Mouse (Mus musculus): ENCODE results near the gene Rdh8. TPM values are rescaled to one million over a fixed set of nuclear protein-coding genes. Genes with fewer than 3 reads are reported as not detected.

The Rdh8 gene
- not detected in 2 replicates for polyA plus RNA-seq (2015; fragmentation: Nextera tagmentation; extraction: Ambion mirVana)

DNA sequence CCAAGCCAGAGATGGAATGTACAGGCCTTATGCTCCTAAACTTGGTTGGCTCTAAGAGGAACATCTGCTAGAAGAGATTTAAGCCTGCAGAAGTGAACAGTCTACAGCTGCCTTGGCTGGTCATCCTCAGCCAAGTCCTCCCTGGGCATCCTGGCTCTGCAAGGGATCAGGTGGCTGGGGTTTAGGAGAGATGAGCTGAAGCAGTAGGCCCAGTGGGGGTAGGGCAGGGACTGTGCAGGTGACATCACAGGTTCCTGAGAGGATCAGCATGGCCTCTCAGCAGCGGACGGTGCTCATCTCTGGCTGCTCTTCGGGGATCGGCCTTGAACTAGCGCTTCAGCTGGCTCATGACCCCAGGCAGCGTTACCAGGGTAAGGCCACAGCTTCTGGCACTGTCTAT, at the start of gene Rdh8:
TSS of gene Rdh8 (plus strand) at position 268 of the 400 bp plus-strand sequence.
- no peak within 1 kb of the TSS for H3K4me2 ChIP-seq (replicated peaks)
- peaks cover 9% of the 10 kb centered on the region for H3K4me1 ChIP-seq
- no peak within 1 kb of the TSS for H3K27ac ChIP-seq (replicated peaks)
- WGBS, result 75% methylated on average over 6 of the region's 6 CpGs
- no peak within 1 kb of the TSS for H3K9ac ChIP-seq
- no peak for ATAC-seq (ENCODE audit: insufficient number of reproducible peaks, low FRiP score, low TSS enrichment, low read depth)
- no peaks in the 10 kb centered on the region for H3K9me3 ChIP-seq (replicated peaks)
- H3K27me3 ChIP-seq, result peaks cover 7% of the 10 kb centered on the region
- H3K4me3 ChIP-seq (replicated peaks), result no peak within 1 kb of the TSS
- H3K36me3 ChIP-seq, result no peaks in the 10 kb centered on the region

DNA sequence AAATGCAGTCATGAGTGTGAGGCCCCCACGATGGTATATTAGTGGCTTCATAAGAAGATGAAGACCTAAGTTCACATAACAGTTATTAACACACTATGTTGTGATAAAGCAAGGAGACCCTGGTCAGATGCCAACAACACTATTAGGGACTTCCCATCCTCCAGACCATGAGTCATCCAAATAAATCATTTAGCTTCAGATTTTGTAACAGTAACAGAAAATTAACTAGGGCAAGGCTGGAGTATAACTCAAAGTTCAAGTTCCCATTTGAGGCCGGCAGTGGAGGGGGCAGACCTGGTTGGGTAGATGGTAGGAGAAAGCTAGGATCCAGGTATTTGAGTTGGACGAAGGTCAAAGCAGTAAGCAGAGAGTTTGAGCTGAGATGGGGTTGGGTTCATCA, 37.0 kb upstream of the Rdh8 start:
- Histone ChIP-seq H3K9me3 (replicated peaks) (no peaks in the 10 kb centered on the region), H3K4me1 (no peaks in the 10 kb centered on the region), H3K9ac (no peak overlapping the region), H3K4me2 (replicated peaks) (no peak overlapping the region), H3K4me3 (replicated peaks) (no peak overlapping the region), H3K36me3 (no peaks in the 10 kb centered on the region), H3K27ac (replicated peaks) (no peak overlapping the region), H3K27me3 (no peaks in the 10 kb centered on the region)
- no peak for ATAC-seq (ENCODE audit: insufficient number of reproducible peaks, low FRiP score, low TSS enrichment, low read depth)
- 80% methylated on average over 3 of the region's 3 CpGs for WGBS

DNA sequence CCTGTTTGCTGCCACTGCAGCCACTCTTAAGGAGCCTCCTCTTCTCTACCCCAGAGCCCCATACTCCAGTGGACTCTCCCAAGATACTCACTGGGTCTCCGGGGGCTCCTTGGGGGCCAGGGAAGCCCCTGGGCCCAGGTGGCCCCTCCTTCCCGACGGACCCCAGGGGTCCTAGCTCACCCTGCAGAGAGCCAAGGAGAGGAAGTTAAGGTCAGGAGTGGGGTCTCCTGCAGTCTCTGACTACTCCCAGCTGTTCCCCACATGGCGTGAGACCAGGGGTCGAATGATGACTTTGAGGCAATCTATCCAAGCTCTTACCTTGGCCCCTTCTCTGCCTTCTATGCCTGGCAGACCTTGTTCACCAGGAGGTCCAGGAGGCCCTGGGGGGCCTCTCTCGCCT, 33.2 kb upstream of the Rdh8 start:
- Histone ChIP-seq H3K9me3 (replicated peaks) (no peaks in the 10 kb centered on the region), H3K36me3 (no peaks in the 10 kb centered on the region), H3K9ac (no peak overlapping the region), H3K4me1 (peaks cover 5% of the 10 kb centered on the region; the same call in 1 of the 2 replicates), H3K27ac (replicated peaks) (no peak overlapping the region), H3K4me3 (replicated peaks) (no peak overlapping the region), H3K4me2 (replicated peaks) (no peak overlapping the region), H3K27me3 (no peaks in the 10 kb centered on the region)
- no peak for ATAC-seq (ENCODE audit: insufficient number of reproducible peaks, low FRiP score, low TSS enrichment, low read depth)
- WGBS, result 60% methylated on average over 6 of the region's 6 CpGs

DNA sequence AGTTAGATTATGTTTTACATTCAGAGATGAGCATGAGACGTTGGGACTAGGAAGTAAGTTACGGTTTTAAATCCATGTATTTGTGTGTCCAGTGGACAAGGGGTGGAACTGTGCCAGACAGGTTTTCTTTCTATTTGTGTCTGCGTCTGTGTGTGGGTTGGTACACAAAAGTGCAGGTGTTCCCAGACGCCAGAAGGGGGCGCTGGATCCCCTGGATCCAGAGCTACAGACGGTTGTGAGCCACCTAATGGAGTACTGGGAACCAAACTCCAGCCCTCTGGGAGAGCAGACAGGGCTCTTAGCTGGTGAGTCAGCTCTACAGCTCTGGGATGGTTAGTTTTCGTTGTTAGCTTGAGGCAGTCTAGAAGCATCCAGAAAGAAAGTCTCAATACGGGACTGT, 30.3 kb upstream of the Rdh8 start:
- H3K4me3 ChIP-seq (replicated peaks), result no peak overlapping the region
- no peaks in the 10 kb centered on the region for H3K27me3 ChIP-seq
- no peak overlapping the region for H3K9ac ChIP-seq
- no peaks in the 10 kb centered on the region for H3K9me3 ChIP-seq (replicated peaks)
- H3K27ac ChIP-seq (replicated peaks), result no peak overlapping the region
- H3K4me1 ChIP-seq, result peaks cover 15% of the 10 kb centered on the region; the same call in 1 of the 2 replicates
- no peak for ATAC-seq (ENCODE audit: insufficient number of reproducible peaks, low FRiP score, low TSS enrichment, low read depth)
- H3K36me3 ChIP-seq, result no peaks in the 10 kb centered on the region
- 73% methylated on average over 8 of the region's 8 CpGs for WGBS
- no peak overlapping the region for H3K4me2 ChIP-seq (replicated peaks)

DNA sequence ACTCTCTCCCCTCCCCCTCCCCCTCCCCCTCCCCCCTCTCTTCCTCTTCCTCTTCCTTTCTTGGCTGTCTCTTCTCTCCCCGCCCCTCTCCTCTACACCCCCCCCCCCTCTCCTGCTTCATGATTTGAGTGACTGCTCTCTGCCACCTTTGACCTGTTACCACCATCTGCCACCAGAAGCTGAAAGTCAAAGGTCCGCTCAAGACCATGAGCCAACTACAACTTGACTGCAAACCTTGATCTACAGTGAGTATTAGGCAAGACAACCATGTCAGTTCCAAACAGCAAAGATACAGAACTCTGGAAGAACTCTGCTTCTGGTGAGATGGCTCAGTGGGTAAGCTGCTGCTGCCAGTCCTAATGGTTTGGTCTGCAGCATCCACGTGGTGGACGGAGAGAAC, 28.7 kb upstream of the Rdh8 start:
- Histone ChIP-seq H3K9me3 (replicated peaks) (no peaks in the 10 kb centered on the region), H3K27me3 (no peaks in the 10 kb centered on the region), H3K36me3 (no peaks in the 10 kb centered on the region), H3K4me1 (peaks cover 26% of the 10 kb centered on the region), H3K27ac (replicated peaks) (peak overlapping the region; percentile 75), H3K4me3 (replicated peaks) (no peak overlapping the region), H3K4me2 (replicated peaks) (no peak overlapping the region), H3K9ac (no peak overlapping the region)
- no peak for ATAC-seq (ENCODE audit: insufficient number of reproducible peaks, low FRiP score, low TSS enrichment, low read depth)
- WGBS, result 67% methylated on average over 3 of the region's 4 CpGs

DNA sequence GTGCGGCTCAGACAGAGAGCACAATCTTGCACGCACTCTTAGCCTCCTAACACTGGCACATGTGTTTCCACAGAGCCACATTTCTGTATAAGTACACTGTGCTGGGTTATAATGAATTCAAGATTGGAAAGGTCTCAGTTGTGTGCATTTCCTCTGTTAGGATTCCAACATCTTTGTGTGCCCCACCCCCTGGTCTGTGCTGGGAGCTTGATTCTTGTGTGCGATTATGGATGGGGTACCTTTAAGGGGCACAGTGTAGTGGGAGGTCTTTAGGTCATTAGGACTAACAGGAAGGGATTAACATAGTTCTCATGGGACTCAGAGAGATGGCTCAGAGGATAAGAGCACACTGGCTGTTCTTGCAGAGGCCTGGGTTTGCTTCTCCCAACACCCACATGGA, 28.0 kb upstream of the Rdh8 start:
- H3K4me1 ChIP-seq, result peaks cover 26% of the 10 kb centered on the region
- no peak overlapping the region for H3K4me3 ChIP-seq (replicated peaks)
- 22% methylated on average over 3 of the region's 3 CpGs for WGBS
- no peaks in the 10 kb centered on the region for H3K9me3 ChIP-seq (replicated peaks)
- no peak overlapping the region for H3K4me2 ChIP-seq (replicated peaks)
- H3K36me3 ChIP-seq, result no peaks in the 10 kb centered on the region
- H3K27me3 ChIP-seq, result no peaks in the 10 kb centered on the region
- peak; percentile 64; the same call in 1 of the 2 replicates for ATAC-seq (ENCODE audit: insufficient number of reproducible peaks, low FRiP score, low TSS enrichment, low read depth)
- H3K27ac ChIP-seq (replicated peaks), result peak overlapping the region; percentile 75
- no peak overlapping the region for H3K9ac ChIP-seq

DNA sequence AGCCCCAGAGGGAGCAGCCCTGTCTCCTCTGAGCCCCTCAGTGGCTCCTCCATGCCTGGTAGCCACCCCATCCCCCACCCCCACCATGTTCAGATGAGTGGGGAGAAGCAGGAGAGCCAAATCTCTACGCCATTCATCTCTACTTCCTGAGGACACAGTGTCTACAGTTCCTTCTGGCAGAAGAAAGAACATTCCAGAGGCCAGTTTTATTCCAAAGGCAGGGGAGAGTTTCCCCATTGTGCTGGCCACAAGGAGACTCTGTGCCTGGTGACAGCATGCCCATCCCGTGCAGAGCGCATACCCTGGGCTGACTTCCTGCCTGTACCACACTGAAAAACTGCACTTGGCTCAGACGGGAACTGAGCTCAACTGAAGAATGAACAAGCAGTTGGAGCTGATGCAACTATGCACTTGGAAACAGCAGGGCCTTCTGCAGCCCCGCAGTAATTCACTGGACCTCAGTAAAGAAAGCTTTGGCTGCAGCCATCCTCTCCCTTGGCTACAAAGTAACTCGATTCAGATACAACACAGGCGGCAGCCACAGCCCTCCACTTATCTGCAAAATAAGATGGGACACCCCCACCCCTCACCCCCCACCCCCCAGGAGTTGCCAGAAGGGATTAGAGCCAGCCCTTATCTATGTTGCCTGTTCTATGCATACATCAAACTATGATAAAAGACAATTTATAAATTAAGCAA, 24.0 kb upstream of the Rdh8 start:
- peak overlapping the region; percentile 71 for H3K27ac ChIP-seq (replicated peaks)
- H3K27me3 ChIP-seq, result no peaks in the 10 kb centered on the region
- no peak overlapping the region for H3K4me2 ChIP-seq (replicated peaks)
- WGBS, result 25% methylated on average over 7 of the region's 7 CpGs
- no peak overlapping the region for H3K9ac ChIP-seq
- peak; percentile 69; the same call in 1 of the 2 replicates for ATAC-seq (ENCODE audit: insufficient number of reproducible peaks, low FRiP score, low TSS enrichment, low read depth)
- H3K4me1 ChIP-seq, result peaks cover 26% of the 10 kb centered on the region
- no peaks in the 10 kb centered on the region for H3K36me3 ChIP-seq
- H3K4me3 ChIP-seq (replicated peaks), result no peak overlapping the region
- no peaks in the 10 kb centered on the region for H3K9me3 ChIP-seq (replicated peaks)

DNA sequence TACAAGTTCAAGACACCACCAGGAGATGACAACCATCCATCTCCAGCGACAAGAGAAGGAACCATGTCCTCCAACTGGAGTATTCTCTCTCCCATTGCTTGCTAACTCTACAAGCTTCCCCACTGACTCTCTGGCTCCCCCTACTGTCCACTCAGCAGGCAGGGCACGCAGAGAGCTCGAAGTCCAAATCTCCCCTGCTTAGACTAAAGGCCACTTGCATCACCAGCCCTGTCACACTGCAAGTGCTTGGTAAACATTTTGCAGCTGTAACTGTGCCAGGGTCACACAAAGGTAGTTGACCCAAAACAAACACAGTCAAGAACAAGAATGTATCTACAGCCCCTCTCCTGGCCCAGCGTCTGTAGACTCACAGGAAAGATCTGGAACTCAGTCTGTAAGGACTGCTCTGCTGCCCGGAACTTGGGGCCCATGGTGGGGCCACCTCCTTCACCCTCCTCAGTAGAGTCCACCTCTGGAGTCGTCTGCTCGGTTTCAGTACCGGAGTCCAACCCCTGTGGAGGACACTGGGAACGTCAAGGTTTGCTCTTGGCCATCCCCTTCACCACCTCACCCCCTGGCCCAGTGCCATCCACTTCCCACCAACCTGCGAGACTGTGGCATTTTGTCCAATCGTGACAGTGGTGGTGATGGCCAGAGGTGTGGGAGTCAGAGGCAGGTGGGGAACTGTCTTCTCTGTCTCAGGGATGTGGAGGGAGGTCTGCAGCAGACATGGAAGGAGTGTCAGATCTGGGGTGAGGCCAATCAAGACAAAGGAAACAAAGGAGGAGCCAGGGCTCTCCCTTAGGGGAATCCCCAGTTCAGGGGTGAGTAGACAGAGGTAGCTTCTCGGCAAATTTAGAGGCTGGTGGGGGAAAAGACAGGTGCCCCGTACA, 13.8 kb upstream of the Rdh8 start:
- Histone ChIP-seq H3K27me3 (no peaks in the 10 kb centered on the region), H3K9me3 (replicated peaks) (no peaks in the 10 kb centered on the region), H3K9ac (no peak overlapping the region), H3K36me3 (no peaks in the 10 kb centered on the region), H3K4me2 (replicated peaks) (no peak overlapping the region), H3K4me3 (replicated peaks) (no peak overlapping the region), H3K27ac (replicated peaks) (no peak overlapping the region), H3K4me1 (no peaks in the 10 kb centered on the region)
- no peak for ATAC-seq (ENCODE audit: insufficient number of reproducible peaks, low FRiP score, low TSS enrichment, low read depth)
- 77% methylated on average over 13 of the region's 13 CpGs for WGBS

DNA sequence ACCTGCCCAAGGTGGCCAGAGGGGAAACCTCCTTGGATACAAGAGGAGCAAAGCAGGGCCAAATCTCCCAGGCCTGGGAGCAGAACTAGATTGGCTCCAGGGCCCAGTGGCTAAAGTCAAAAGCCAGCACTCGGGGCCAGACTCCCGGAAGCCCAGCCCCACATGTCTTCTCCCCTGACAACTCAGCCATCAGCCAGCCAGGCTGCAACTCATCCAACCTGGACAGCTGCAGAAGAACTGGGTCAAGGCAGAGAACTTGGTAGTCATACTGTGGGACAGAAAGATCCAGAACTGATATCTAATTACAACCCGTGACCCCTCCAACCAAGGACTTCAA, 13.2 kb upstream of the Rdh8 start:
- H3K4me3 ChIP-seq (replicated peaks), result no peak overlapping the region
- H3K27ac ChIP-seq (replicated peaks), result no peak overlapping the region
- H3K4me2 ChIP-seq (replicated peaks), result no peak overlapping the region
- 74% methylated on average over 3 of the region's 3 CpGs for WGBS
- ATAC-seq (ENCODE audit: insufficient number of reproducible peaks, low FRiP score, low TSS enrichment, low read depth), result no peak
- no peak overlapping the region for H3K9ac ChIP-seq
- no peaks in the 10 kb centered on the region for H3K36me3 ChIP-seq
- H3K27me3 ChIP-seq, result no peaks in the 10 kb centered on the region
- H3K4me1 ChIP-seq, result no peaks in the 10 kb centered on the region
- H3K9me3 ChIP-seq (replicated peaks), result no peaks in the 10 kb centered on the region

DNA sequence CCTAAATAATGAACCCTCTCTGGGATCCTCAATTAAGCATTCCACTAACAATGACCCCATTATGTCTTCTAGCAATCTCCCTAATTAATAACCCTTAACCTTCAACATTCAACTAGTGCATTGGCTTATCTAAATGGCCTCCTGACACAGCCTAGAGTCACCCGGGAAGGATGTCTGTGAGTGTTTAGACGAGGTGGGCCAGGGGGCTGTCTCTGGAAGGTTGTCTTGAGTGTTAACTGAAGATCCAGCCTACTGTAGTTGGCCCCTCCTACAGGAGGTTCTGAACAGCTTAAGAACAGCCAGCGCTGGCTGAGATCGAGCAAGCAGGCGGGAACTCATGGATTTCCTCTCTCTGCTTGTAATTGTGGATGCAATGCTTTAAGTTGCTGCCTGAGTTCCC, 12.6 kb upstream of the Rdh8 start:
- no peak overlapping the region for H3K4me3 ChIP-seq (replicated peaks)
- no peak for ATAC-seq (ENCODE audit: insufficient number of reproducible peaks, low FRiP score, low TSS enrichment, low read depth)
- H3K4me2 ChIP-seq (replicated peaks), result no peak overlapping the region
- H3K36me3 ChIP-seq, result no peaks in the 10 kb centered on the region
- H3K27ac ChIP-seq (replicated peaks), result no peak overlapping the region
- H3K9ac ChIP-seq, result no peak overlapping the region
- H3K27me3 ChIP-seq, result no peaks in the 10 kb centered on the region
- no peaks in the 10 kb centered on the region for H3K4me1 ChIP-seq
- H3K9me3 ChIP-seq (replicated peaks), result no peaks in the 10 kb centered on the region
- 38% methylated on average over 5 of the region's 5 CpGs for WGBS

DNA sequence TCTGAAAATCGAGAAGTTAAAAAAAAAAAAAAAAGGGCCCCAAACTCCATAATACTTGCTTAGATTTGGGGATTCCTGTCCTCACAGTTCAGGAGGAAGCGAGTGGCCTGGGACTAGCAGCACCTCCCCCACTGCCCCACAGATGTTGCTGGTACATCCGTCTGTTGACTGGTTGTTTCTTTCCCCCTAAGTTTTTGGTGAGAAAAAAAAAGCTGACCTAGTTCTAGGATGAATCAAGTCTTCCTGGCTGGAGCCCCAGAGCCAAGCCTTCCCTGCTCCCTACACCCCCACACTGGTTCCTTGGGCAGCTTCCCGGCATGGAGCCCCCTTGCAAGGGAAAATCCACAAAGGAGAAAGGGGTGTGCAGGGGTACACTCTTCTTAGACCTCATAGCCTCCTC, 8.0 kb upstream of the Rdh8 start:
- no peak overlapping the region for H3K4me3 ChIP-seq (replicated peaks)
- no peaks in the 10 kb centered on the region for H3K9me3 ChIP-seq (replicated peaks)
- peaks cover 13% of the 10 kb centered on the region for H3K27me3 ChIP-seq
- H3K4me2 ChIP-seq (replicated peaks), result no peak overlapping the region
- H3K9ac ChIP-seq, result no peak overlapping the region
- peaks cover 20% of the 10 kb centered on the region for H3K4me1 ChIP-seq
- no peaks in the 10 kb centered on the region for H3K36me3 ChIP-seq
- no peak overlapping the region for H3K27ac ChIP-seq (replicated peaks)
- ATAC-seq (ENCODE audit: insufficient number of reproducible peaks, low FRiP score, low TSS enrichment, low read depth), result no peak
- WGBS, result 41% methylated on average over 4 of the region's 4 CpGs
